Mouse (Mus musculus) testis, adult 2 months (tissue): Measurements from ENCODE around the gene Rab30.

ENCODE experiments used
- CTCF ChIP-seq: fragments of 200-500 bp; IDR thresholded peaks from 2 replicates; pipeline ENCODE4 v1.5.1; 2012; ENCODE audit warnings: low read depth, mild to moderate bottlenecking, inconsistent platforms, low read length, moderate library complexity; ENCODE audit not compliant: control insufficient read depth, insufficient read depth, insufficient replicate concordance
- POLR2A ChIP-seq: fragments of 200-500 bp; IDR thresholded peaks from 2 replicates; pipeline ENCODE4 v1.6.1; 2012; ENCODE audit warnings: low read depth, mild to moderate bottlenecking, inconsistent platforms, low read length, moderate library complexity; ENCODE audit not compliant: control insufficient read depth

DNA sequence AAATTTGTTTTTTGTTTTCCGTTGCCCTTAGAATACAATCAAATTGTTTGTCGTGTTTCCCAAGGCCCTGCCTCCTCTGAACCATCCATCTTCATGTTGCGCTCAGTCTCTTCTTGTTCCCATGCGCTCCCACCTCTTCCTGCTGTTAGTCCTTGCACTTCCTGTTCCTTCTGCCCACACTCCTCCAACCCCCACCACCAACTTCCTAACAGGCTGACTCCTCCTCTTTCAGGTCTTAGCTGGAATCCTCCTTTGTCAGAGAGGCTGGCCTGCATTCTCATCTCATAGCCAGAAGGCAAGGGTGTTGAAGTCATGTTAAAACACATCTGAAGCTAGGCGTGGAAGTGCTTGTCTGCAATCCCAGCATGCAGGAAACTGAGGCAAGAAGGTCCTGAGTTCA is 33.3 kb downstream of the Rab30 start:
- TF ChIP-seq CTCF (no peak), POLR2A (no peak)
